Comparison of ENCODE assay signal across 10 mouse cellular contexts in genomic region chr13:45302796-45303195, GRCm38 (mm10).
"Had no signal": no experiment of that assay in that cellular context is flagged by ENCODE, and none has a peak within 500 bp of the region (broad histone marks: within the 10 kb centered on the region; RNA-seq: fewer than 3 reads in every experiment).

No protein-coding gene starts in this region.

- DNase-seq: kidney, adult 9 months; kidney, postnatal 36 days; layer of hippocampus, postnatal 36 days; liver, embryonic 13.5 days; lung, adult 2 months; lung, postnatal 14 days; lung, postnatal 4 days; right cerebral cortex, postnatal 25 days; thymus, adult 18-20 months; thymus, postnatal 36 days had no signal
